Mouse (Mus musculus) embryonic facial prominence, embryonic 12.5 days (tissue): Measurements from ENCODE around the gene Pcbp1. TPM values are rescaled to one million over a fixed set of nuclear protein-coding genes. Genes with fewer than 3 reads are reported as not detected.

Experiments used
- microRNA-seq: library from miRNA; unstranded; fragments of <30 nt; microRNA quantifications from one replicate; pipeline ENCODE4, GENCODE M21; 2017
- polyA plus RNA-seq: library from polyadenylated mRNA; unstranded; fragments of >200 nt; fragmentation: Nextera tagmentation; extraction: Ambion mirVana; gene quantifications from 2 replicates; pipeline ENCODE4 v1.2.1, GENCODE M21; 2016

The Pcbp1 gene
- polyA plus RNA-seq, 1 experiment from 2014 or later: 537 TPM

Small RNA genes lying within 50 kb of the gene (microRNA-seq; reads per million reads assigned to microRNA genes)
- not detected for gene Gm22184

Other genes with a start within 250 kb of the Pcbp1 start
- gene Fam136a, start 160.7 kb downstream of the Pcbp1 start, polyA plus RNA-seq: 132 and 137 TPM in 2 replicates
- gene Snrpg, start 155.0 kb downstream of the Pcbp1 start, polyA plus RNA-seq: 637 and 711 TPM in 2 replicates
- 85.3 and 86.4 TPM in 2 replicates for gene Pcyox1, start 129.2 kb downstream of the Pcbp1 start, polyA plus RNA-seq
- 318 and 338 TPM in 2 replicates for gene Tia1, start 122.1 kb downstream of the Pcbp1 start, polyA plus RNA-seq
- not detected in 2 replicates for gene Gm44790, start 99.7 kb downstream of the Pcbp1 start, polyA plus RNA-seq
- 27.0 and 30.3 TPM in 2 replicates for gene C87436, start 87.9 kb downstream of the Pcbp1 start, polyA plus RNA-seq
- 1.7 and 2.1 TPM in 2 replicates for gene Asprv1, start 101.8 kb upstream of the Pcbp1 start, polyA plus RNA-seq
- gene Mxd1, start 142.8 kb upstream of the Pcbp1 start, polyA plus RNA-seq: 17.9 and 18.6 TPM in 2 replicates
- gene Snrnp27, start 158.2 kb upstream of the Pcbp1 start, polyA plus RNA-seq: 126 and 128 TPM in 2 replicates
- 63.6 and 66.7 TPM in 2 replicates for gene Gmcl1, start 207.1 kb upstream of the Pcbp1 start, polyA plus RNA-seq